Mouse (Mus musculus) stomach, postnatal 0 days (tissue): ENCODE results near the gene Mms19.

Experiments
- CTCF ChIP-seq: IDR thresholded peaks from 2 replicates; pipeline ENCODE4 v1.5.1; 2016; ENCODE audit warnings: antibody characterized with exemption, low read depth, mild to moderate bottlenecking, moderate library complexity
- EP300 ChIP-seq: optimal IDR thresholded peaks from 2 replicates; pipeline ENCODE3; 2016; ENCODE audit warnings: antibody characterized with exemption

- TF ChIP-seq CTCF (no peak), EP300 (no peak)
Observed at GRCm38 (mm10) chr19:41900495-41901090, 80.4 kb downstream of the Mms19 start.
